Comparison of ENCODE assay signal across 7 mouse cellular contexts in the genomic region with DNA sequence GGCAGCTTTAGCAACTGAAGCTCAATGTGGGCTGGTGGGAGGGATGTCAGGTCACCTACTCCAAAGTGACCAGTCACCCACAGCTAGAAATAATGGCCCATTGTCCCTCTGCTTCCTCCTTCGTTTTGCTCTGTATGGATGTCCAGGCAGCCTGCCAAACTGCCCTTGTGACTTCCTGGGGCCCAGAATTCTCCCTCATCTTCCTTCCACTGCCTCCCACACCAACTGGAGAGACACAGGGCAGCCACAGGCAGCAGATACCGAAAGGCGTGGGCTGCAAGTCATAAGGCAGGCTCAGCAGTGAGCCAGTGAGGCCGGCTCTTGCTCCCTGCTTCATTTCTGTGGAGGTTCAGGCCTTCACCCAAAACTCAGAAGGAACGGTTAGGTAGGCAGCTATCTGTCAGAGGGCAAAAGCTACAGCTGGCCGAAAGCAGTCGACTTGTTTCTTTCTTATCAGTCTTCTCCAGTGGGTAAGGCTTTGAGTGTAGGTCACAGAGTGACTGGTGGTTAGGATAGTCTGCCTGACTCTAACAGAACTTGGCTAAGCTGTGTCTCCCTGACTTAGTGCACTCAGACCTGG. TPM values are rescaled to one million over a fixed set of nuclear protein-coding genes. Genes with fewer than 3 reads are reported as not detected.
DNase-seq lines count a peak whose midpoint lies in the region; ATAC-seq and TF ChIP-seq lines count a peak whose summit lies in the region.

No protein-coding gene starts in this region.

- no peak overlapping the region for H3K4me3 ChIP-seq in kidney, adult 2 months (ENCODE audit: insufficient read depth, low read depth, low read length)
- H3K4me3 ChIP-seq in stomach, embryonic 16.5 days (replicated peaks; ENCODE audit: low read length), result no peak overlapping the region

- peak; percentile 89 for ATAC-seq in megakaryocyte progenitor cell, adult 5-6 weeks (replicated peaks; ENCODE audit: poor library complexity)
- peak; percentile 42 for ATAC-seq in stomach, embryonic 16.5 days (ENCODE audit: insufficient read depth, low FRiP score)

- DNase-seq in adrenal gland, postnatal 14 days, result peak; percentile 84
- peak; percentile 53 to 76 for DNase-seq in cerebellum, postnatal 14 days
- DNase-seq in heart, adult 8-10 months (ENCODE audit: low spot score), result peak; percentile 92
- DNase-seq in kidney, adult 2 months, result peak; percentile 93
- DNase-seq in left cerebral cortex, postnatal 4 days, result peak; percentile 64

- intact Hi-C loops in left cerebral cortex, postnatal 4 days (cut with DNase I), result no loop called here

- peak; percentile 61 for TF ChIP-seq POLR2A in kidney, adult 2 months (IDR thresholded peaks at IDR 0.05; ENCODE audit: low read depth, low read length)

- H3K4me2 ChIP-seq in stomach, embryonic 16.5 days (ENCODE audit: low read depth, low read length), result no peak overlapping the region; the same call in 1 of the 2 replicates

- H3K9ac ChIP-seq in stomach, embryonic 16.5 days (ENCODE audit: low read length), result peak overlapping the region; percentile 53; the same call in 1 of the 2 replicates

- peak overlapping the region; percentile 94 for H3K27ac ChIP-seq in kidney, adult 2 months (ENCODE audit: insufficient read depth, low read depth, low read length)
- peak overlapping the region; percentile 84 for H3K27ac ChIP-seq in stomach, embryonic 16.5 days (ENCODE audit: low read length)

- H3K9me3 ChIP-seq in stomach, embryonic 16.5 days (replicated peaks; ENCODE audit: control insufficient read depth, low read length), result no peaks in the 10 kb centered on the region

- TF ChIP-seq CTCF in kidney, adult 2 months (conservative IDR thresholded peaks at IDR 0.05; ENCODE audit: insufficient read depth, insufficient read length, low read depth, low read length), result no peak

- 27% methylated on average over 7 of the region's 7 CpGs for WGBS in kidney, adult 2 months
- WGBS in stomach, embryonic 16.5 days, result 27% methylated on average over 7 of the region's 7 CpGs

- no peaks in the 10 kb centered on the region for H3K27me3 ChIP-seq in kidney, adult 2 months (replicated peaks; ENCODE audit: control insufficient read depth, insufficient read depth, low read length)
- no peaks in the 10 kb centered on the region for H3K27me3 ChIP-seq in stomach, embryonic 16.5 days (ENCODE audit: control insufficient read depth, insufficient read depth, low read length)

- H3K4me1 ChIP-seq in kidney, adult 2 months (ENCODE audit: control insufficient read depth, insufficient read depth, low read length), result peaks cover 5% of the 10 kb centered on the region; the same call in 1 of the 2 replicates
- peaks cover 16% of the 10 kb centered on the region for H3K4me1 ChIP-seq in stomach, embryonic 16.5 days (ENCODE audit: control insufficient read depth, insufficient read depth, low read length)

- no peaks in the 10 kb centered on the region for H3K36me3 ChIP-seq in kidney, adult 2 months (ENCODE audit: control insufficient read depth, insufficient read depth, low read length)
- H3K36me3 ChIP-seq in stomach, embryonic 16.5 days (ENCODE audit: control insufficient read depth, insufficient read depth, low read length), result no peaks in the 10 kb centered on the region

RNA-seq across cellular contexts. Expression of a gene that starts 2.2 kb away (rescaled TPM):
- 239 and 261 TPM in 2 replicates for total RNA-seq in adrenal gland, postnatal 14 days (2021)
- total RNA-seq in heart, adult 8-10 months (2022), result 100 to 1,000 TPM; 468 to 498 (median 480) TPM
- 140 and 166 TPM in 2 replicates for polyA plus RNA-seq in kidney, adult 2 months (2012; rRNA removed)
- 100 to 1,000 TPM; 182 to 185 TPM for total RNA-seq in left cerebral cortex, postnatal 4 days (2021)
- 468 and 477 TPM in 2 replicates for total RNA-seq in megakaryocyte progenitor cell, adult 5-6 weeks (2015)
- 395 and 402 TPM in 2 replicates for total RNA-seq in megakaryocyte progenitor cell, adult 5-6 weeks (2017)
- 289 and 297 TPM in 2 replicates for polyA plus RNA-seq in stomach, embryonic 16.5 days (2015; fragmentation: Nextera tagmentation; extraction: Ambion mirVana)

RNA-seq across cellular contexts. Expression of a gene that starts 25.9 kb away (rescaled TPM):
- 36.2 and 38.0 TPM in 2 replicates for total RNA-seq in adrenal gland, postnatal 14 days (2021)
- total RNA-seq in heart, adult 8-10 months (2022), result 10 to 100 TPM in 2 of 4 experiments, 1 to 10 TPM in 2; 8.4 to 12.0 (median 10.3) TPM
- 30.3 and 35.2 TPM in 2 replicates for polyA plus RNA-seq in kidney, adult 2 months (2012; rRNA removed)
- 10 to 100 TPM; 41.5 to 52.5 TPM for total RNA-seq in left cerebral cortex, postnatal 4 days (2021)
- total RNA-seq in megakaryocyte progenitor cell, adult 5-6 weeks (2015), result 40.7 and 50.8 TPM in 2 replicates
- total RNA-seq in megakaryocyte progenitor cell, adult 5-6 weeks (2017), result 23.5 and 30.2 TPM in 2 replicates
- 36.8 and 39.0 TPM in 2 replicates for polyA plus RNA-seq in stomach, embryonic 16.5 days (2015; fragmentation: Nextera tagmentation; extraction: Ambion mirVana)
